Mouse (Mus musculus): ENCODE results near the gene Gcdh. TPM values are rescaled to one million over a fixed set of nuclear protein-coding genes. Genes with fewer than 3 reads are reported as not detected.

Gene Gcdh
- 10 to 100 TPM; 63.1 to 68.2 TPM for total RNA-seq (2021)

GRCm38 (mm10) chr8:84893709-84894134 lies at the start of gene Gcdh:
TSS of gene Gcdh (minus strand) at chr8:84893921.
- peak; percentile 90 for DNase-seq (ENCODE audit: low spot score)
- intact Hi-C loops (cut with DNase I), result loop anchor here (5.0 kb wide), 1 partner anchor 36 kb away; the partner anchor contains the start of gene Farsa

DNA sequence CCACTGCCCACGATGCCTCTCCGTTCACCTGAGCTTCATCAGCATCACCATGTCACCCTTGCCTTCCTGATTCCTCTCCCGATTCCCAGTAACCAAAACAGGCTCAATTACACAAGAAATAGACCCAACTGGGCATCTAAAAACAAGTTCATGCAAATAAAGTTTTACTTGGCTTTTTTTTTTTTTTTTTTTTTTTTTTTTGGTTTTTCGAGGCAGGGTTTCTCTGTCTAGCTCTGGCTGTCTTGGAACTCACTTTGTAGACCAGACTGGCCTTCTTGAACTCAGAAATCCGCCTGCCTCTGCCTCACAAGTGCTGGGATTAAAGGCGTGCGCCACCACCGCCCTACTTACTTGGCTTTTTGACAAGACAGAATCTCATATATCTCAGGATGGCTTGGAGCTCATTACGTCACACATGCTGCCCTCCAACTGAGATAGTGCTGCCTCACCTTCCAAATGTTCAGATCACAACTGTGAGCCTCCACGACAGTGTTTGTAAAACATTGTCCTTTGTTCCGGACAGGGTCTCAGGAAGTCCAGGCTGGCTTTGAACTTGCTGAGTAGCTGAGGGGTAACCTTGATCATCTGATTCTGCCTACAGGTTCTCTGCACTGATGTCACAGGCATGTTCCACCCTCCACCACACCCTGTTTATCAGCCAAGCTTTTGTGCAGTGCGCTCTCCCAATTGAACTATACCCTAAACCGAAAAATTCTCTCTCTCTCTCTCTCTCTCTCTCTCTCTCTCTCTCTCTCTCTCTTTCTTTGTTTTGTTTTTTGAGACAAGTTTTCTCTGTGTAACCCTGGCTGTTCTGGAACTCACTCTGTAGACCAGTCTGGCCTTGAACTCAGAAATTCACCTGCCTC lies 44.1 kb upstream of the Gcdh start:
- no peak for DNase-seq (ENCODE audit: low spot score)
- intact Hi-C loops (cut with DNase I), result no loop called here

- intact Hi-C loops (cut with DNase I), result no loop called here
- no peak for DNase-seq (ENCODE audit: low spot score)
Measured at GRCm38 (mm10) chr8:84936962-84937546, 43.3 kb upstream of the Gcdh start, which contains the start of gene Mast1. TSS of gene Mast1 (minus strand) at chr8:84937359.

DNA sequence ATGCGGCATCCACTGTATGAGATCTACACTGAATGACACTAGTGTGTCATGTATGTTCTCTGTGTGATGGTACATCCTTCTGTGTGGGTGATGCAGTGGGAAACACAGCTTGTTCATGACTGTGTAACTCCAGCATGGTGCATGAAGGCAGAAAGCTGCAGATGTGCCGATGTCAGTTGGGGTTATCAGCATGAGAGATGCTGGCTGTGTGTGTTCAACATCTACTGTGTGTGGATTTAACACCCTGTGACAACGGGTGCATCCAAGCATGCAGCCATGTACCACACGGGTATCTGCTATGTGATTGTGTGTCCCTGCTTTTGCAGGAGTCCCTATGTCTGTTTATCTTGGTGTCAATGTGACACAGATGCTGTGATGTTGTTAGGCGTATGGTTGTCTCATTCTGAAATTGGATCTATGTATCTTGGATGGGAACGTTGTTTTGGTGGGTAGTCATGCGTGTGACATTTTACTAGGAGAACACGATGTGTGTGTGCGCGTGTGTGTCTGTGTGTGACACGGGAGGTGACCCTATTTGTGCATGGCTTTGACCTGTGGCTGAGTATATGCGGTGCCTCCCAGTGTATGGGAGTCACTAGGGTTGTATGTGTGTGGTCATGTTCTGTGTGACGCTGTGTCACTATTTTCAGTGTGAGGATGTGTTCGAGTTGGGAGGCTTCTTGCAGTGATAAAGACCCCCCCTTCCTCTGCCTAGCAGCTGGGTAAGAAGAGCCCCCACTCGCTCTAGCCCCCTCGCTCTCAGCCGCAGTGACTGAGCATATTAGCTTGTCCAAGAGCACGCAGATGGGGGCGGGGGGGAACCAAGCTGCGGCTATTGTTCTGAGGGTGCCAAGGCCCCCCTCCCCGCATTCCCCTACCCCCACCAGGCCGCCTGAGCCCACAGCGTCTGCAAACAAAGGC lies 42.6 kb upstream of the Gcdh start:
- DNase-seq (ENCODE audit: low spot score), result no peak
- intact Hi-C loops (cut with DNase I), result no loop called here

DNA sequence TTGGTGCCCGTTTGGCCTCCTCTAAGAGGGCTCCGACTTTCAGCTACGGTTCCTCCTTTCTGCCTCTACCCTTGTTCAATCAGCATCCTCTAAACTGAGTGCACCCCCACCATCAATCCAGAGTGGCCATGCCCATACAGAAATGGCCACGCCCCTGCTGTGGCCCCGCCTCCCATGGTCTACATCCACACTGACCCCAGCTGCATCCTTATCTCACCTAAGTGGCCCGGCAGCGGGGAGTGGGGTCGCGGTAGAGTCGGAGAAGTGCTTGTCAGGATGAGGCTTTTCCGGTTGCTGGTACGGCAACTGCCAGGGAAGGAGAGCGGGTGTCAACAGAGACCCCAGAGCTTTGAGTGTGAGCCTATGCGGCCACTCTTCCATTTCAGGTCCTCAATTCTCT lies 41.8 kb upstream of the Gcdh start:
- DNase-seq (ENCODE audit: low spot score), result no peak
- intact Hi-C loops (cut with DNase I), result no loop called here

GRCm38 (mm10) chr8:84934860-84935259 lies 41.1 kb upstream of the Gcdh start:
- intact Hi-C loops (cut with DNase I), result no loop called here
- no peak for DNase-seq (ENCODE audit: low spot score)

DNA sequence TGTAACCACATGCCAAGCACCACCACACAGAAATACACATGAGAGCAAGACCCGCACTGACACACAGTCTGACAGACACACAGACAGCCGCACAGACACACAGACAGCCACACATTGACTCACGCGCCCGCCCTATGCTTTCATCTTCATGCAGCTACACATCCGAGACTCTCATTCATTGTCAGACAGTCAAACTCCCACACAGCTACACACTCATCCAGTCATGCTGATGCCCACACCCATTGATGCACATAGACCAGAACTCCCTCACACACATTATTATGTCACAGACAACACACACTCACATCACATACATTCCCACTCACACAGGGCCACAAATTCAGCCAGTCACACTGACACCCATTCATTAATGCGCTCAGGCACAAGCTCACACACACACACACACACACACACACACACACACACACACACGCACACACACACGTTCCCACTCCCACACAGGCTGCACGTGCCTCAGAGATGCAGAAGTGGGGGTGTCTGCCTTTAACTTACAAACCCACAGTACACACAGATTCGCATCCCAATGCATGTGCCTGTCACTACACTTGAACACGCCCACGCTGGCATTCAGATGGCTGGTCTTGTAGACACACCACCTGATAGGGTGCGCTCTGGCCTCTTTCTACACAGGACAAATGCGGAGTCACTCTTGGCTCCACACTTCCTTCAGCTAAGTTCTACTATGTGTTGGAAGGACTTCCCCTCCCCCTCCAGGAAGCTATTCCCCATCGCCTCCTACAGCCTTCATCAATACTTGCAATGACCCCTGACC lies 40.2 kb upstream of the Gcdh start:
- intact Hi-C loops (cut with DNase I), result no loop called here
- no peak for DNase-seq (ENCODE audit: low spot score)

DNA sequence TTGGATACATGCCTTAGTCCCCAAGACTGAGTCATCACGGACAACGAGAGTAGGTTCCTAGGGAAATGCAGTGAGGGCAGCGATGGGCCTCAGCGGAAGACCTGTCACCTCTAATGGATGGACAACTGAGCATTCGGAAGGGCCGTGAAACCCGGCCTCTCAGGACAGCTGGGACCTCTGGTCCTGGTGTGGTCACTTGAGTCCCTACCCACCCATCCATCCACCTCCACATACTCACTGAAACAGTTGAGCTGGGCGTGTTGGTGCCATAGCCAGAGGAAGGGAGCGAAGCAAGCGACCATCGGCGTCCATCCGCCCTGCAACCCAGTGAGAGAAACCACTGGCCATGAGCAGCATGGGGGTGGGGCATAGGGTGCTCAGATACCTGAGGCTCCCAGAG lies 36.9 kb upstream of the Gcdh start:
- DNase-seq (ENCODE audit: low spot score), result no peak
- intact Hi-C loops (cut with DNase I), result no loop called here

GRCm38 (mm10) chr8:84928456-84929306 lies 35.0 kb upstream of the Gcdh start:
- intact Hi-C loops (cut with DNase I), result loop anchor here (2.0 kb wide), 1 partner anchor 68 kb away; no protein-coding TSS in a partner anchor
- DNase-seq (ENCODE audit: low spot score), result no peak

- no peak for DNase-seq (ENCODE audit: low spot score)
- intact Hi-C loops (cut with DNase I), result no loop called here
Measured at GRCm38 (mm10) chr8:84927513-84927912, 33.8 kb upstream of the Gcdh start.

DNA sequence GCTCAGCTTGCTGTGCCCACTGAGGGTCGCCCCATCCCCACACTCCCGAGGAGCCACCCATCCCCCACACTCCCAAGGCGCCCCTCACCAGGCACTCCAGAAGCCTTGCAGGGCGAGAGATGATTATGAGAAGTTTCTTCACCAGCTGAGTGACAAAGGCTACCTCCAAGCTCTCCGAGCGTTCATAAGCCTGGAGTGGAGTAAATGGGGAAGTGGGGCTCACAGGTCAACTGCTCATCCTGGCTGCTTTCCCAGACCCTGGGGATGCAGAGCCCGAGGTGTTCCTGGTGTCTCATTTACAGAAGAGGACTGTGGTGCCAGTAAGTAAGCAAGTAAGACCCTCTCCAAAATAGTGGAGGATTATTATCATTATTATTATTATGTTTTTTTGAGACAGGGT lies 31.8 kb upstream of the Gcdh start:
- no peak for DNase-seq (ENCODE audit: low spot score)
- intact Hi-C loops (cut with DNase I), result no loop called here

- no peak for DNase-seq (ENCODE audit: low spot score)
- intact Hi-C loops (cut with DNase I), result no loop called here
Measured at GRCm38 (mm10) chr8:84921596-84921995, 27.9 kb upstream of the Gcdh start.

DNA sequence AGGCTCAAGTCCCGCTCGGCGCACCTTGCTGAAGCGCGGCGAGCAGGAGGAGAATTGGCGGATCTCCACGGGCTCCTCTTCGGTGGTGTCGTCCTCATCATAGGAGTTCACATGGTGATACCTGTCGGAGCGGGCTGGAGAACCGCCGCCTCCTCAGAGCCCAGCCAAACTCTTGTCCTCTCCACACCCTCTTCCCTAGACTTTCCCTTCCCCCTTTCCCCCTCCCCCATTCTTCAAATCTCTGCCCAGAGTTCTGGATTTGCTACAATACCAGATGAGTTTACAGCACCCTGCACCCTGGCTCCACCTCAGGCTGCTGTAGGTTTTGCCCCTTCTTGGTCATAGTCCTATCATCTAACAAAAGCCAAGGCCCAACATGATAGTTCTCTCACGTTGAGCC lies 24.9 kb upstream of the Gcdh start:
- intact Hi-C loops (cut with DNase I), result no loop called here

GRCm38 (mm10) chr8:84917781-84918180 lies 24.1 kb upstream of the Gcdh start:
- DNase-seq (ENCODE audit: low spot score), result no peak
- intact Hi-C loops (cut with DNase I), result no loop called here

More for the DNA sequence above, 24.9 kb upstream of the Gcdh start:
- DNase-seq (ENCODE audit: low spot score), result no peak

DNA sequence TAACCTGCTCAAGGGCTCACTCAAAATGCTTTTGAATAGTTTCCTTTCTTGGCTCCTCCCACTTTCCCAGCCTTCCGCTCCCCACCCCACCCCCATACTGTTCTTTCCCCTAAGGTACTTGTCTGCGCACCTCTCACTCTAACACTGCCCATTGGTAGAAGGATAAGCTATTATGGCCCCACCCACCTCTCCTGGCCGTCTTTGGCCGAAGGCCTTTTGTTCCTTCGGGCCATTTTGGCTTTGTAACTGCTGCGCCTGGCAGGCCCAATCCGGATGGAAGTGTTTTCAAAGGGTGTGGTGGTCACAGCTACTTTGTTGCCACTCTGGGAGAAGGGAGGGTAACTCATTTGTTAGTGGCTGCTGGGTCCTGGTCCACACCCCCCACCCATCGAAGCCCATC lies 21.5 kb upstream of the Gcdh start:
- intact Hi-C loops (cut with DNase I), result no loop called here
- DNase-seq (ENCODE audit: low spot score), result no peak

GRCm38 (mm10) chr8:84913960-84914359 lies 20.2 kb upstream of the Gcdh start:
- no peak for DNase-seq (ENCODE audit: low spot score)
- intact Hi-C loops (cut with DNase I), result loop anchor here (5.0 kb wide), 1 partner anchor 78 kb away; the partner anchor contains the start of gene Hook2

DNA sequence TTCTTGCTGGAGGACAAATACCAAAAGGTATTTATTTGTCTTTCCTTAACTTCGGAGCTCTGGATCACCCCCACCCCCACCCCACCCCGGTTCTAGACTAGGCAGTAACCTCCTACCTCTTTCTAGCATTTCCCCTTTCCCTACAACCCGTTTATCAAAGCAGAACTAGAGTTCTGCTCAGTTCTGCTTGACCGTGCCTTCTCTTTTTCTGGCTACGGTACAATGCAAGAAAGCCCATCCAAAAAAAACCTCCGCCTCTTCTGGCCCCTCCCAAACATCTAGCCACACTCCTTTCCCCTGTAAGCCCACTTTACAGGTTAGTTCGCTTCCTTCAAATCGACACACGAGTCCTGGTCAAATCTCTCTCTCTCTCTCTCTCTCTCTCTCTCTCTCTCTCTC lies 19.8 kb upstream of the Gcdh start:
- no peak for DNase-seq (ENCODE audit: low spot score)
- intact Hi-C loops (cut with DNase I), result loop anchor here (5.0 kb wide), 1 partner anchor 79 kb away; the partner anchor contains the start of gene Hook2

GRCm38 (mm10) chr8:84912895-84913501 lies 19.3 kb upstream of the Gcdh start:
- peak; percentile 33 for DNase-seq (ENCODE audit: low spot score)
- intact Hi-C loops (cut with DNase I), result loop anchor here (5.0 kb wide), 1 partner anchor 79 kb away; the partner anchor contains the start of gene Hook2
